Mouse (Mus musculus) gastrocnemius, adult 2 months (tissue): Measurements from ENCODE around the gene C2. TPM values are rescaled to one million over a fixed set of nuclear protein-coding genes. Genes with fewer than 3 reads are reported as not detected.

Source experiments
- DNase-seq: peaks from one replicate; pipeline ENCODE4 v3.0.0; 2022
- H3K27ac ChIP-seq: fragments of 200-600 bp; 2 replicates; pipeline ENCODE4 v1.8.1; 2022; ENCODE audit warnings: mild to moderate bottlenecking
- H3K4me3 ChIP-seq: fragments of 200-600 bp; 2 replicates; pipeline ENCODE4 v1.8.1; 2022; ENCODE audit warnings: mild to moderate bottlenecking, moderate library complexity
- CTCF ChIP-seq: fragments of 200-600 bp; IDR thresholded peaks from 2 replicates; pipeline ENCODE4 v1.8.1; 2022; ENCODE audit warnings: antibody characterized with exemption, mild to moderate bottlenecking, moderate library complexity
- intact Hi-C: fragments of 180-260 bp; cut with DNase I; formaldehyde crosslinking; loops from one replicate; pipeline ENCODE4 v1.15.1; 2025
- total RNA-seq, 2 experiments: library from RNA; stranded (reverse); gene quantifications; 2 replicates each; pipeline ENCODE4 v1.2.3; 2021

C2 gene
- total RNA-seq, 2 experiments from 2014 or later = 1.3 to 3.4 TPM

- intact Hi-C loops = no loop called here
- no peak overlapping the region for H3K27ac ChIP-seq
- no peak for DNase-seq
- no peak overlapping the region for H3K4me3 ChIP-seq
- TF ChIP-seq CTCF = no peak
These were observed 7.9 kb downstream of the C2 start for GRCm38 (mm10) chr17:34890074-34890743.

GRCm38 (mm10) chr17:34887942-34888341 is 10.1 kb downstream of the C2 start:
- TF ChIP-seq CTCF = no peak
- intact Hi-C loops = no loop called here
- Histone ChIP-seq H3K27ac (no peak overlapping the region), H3K4me3 (no peak overlapping the region)
- DNase-seq = no peak

- intact Hi-C loops = no loop called here
- Histone ChIP-seq H3K27ac (no peak overlapping the region), H3K4me3 (no peak overlapping the region)
- DNase-seq = no peak
- no peak for TF ChIP-seq CTCF
These were observed 12.4 kb downstream of the C2 start for GRCm38 (mm10) chr17:34885615-34886014.

GRCm38 (mm10) chr17:34884704-34885103 is 13.4 kb downstream of the C2 start:
- no peak for TF ChIP-seq CTCF
- Histone ChIP-seq H3K4me3 (no peak overlapping the region), H3K27ac (no peak overlapping the region)

GRCm38 (mm10) chr17:34883332-34883731 is 14.7 kb downstream of the C2 start:
- intact Hi-C loops = no loop called here
- Histone ChIP-seq H3K27ac (no peak overlapping the region), H3K4me3 (no peak overlapping the region)
- no peak for TF ChIP-seq CTCF
- no peak for DNase-seq

More at GRCm38 (mm10) chr17:34884704-34885103, 13.4 kb downstream of the C2 start:
- intact Hi-C loops = no loop called here
- DNase-seq = no peak

GRCm38 (mm10) chr17:34881683-34882310 is 16.3 kb downstream of the C2 start, which contains the start of gene Gm20547:
TSS of gene Gm20547 (minus strand) at chr17:34882042.
- Histone ChIP-seq H3K27ac (no peak within 1 kb of the TSS), H3K4me3 (peak within 1 kb of the TSS; percentile 45)
- TF ChIP-seq CTCF = no peak
- no peak for DNase-seq
- intact Hi-C loops = no loop called here

- no peak for DNase-seq
- no peak overlapping the region for H3K27ac ChIP-seq
- TF ChIP-seq CTCF = no peak
- H3K4me3 ChIP-seq = no peak overlapping the region; the same call in 1 of the 2 replicates
- intact Hi-C loops = no loop called here
These were observed 16.9 kb downstream of the C2 start for GRCm38 (mm10) chr17:34881166-34881565.

GRCm38 (mm10) chr17:34879336-34879879 is 18.7 kb downstream of the C2 start, which contains the start of gene Zbtb12:
TSS of gene Zbtb12 (plus strand) at chr17:34879483.
- TF ChIP-seq CTCF = no peak
- Histone ChIP-seq H3K4me3 (peak within 1 kb of the TSS; percentile 29; the same call in 1 of the 2 replicates), H3K27ac (no peak within 1 kb of the TSS; the same call in 1 of the 2 replicates)
- intact Hi-C loops = no loop called here
- no peak for DNase-seq

- Histone ChIP-seq H3K27ac (no peak overlapping the region), H3K4me3 (no peak overlapping the region)
- DNase-seq = no peak
- intact Hi-C loops = no loop called here
- TF ChIP-seq CTCF = no peak
These were observed 23.7 kb downstream of the C2 start for GRCm38 (mm10) chr17:34874321-34874720.

- Histone ChIP-seq H3K27ac (no peak overlapping the region), H3K4me3 (no peak overlapping the region)
- intact Hi-C loops = no loop called here
- DNase-seq = no peak
- TF ChIP-seq CTCF = no peak
These were observed 32.1 kb downstream of the C2 start for GRCm38 (mm10) chr17:34865981-34866380.

- peak within 1 kb of the TSS; percentile 19; the same call in 1 of the 2 replicates for H3K4me3 ChIP-seq
- intact Hi-C loops = no loop called here
- no peak for TF ChIP-seq CTCF
- no peak for DNase-seq
- H3K27ac ChIP-seq = 0 out of 2 replicates have a peak within 1 kb of the TSS, but pooled peaks have one; percentile 13
These were observed 35.5 kb downstream of the C2 start, which contains the start of gene Cfb for GRCm38 (mm10) chr17:34862416-34863081. TSS of gene Cfb (minus strand) at chr17:34862518.

GRCm38 (mm10) chr17:34861704-34862415 is 36.2 kb downstream of the C2 start:
- Histone ChIP-seq H3K4me3 (peak overlapping the region; percentile 19; the same call in 1 of the 2 replicates), H3K27ac (0 out of 2 replicates have a peak overlapping the region, but pooled peaks have one; percentile 13)
- peak; percentile 58 for DNase-seq
- TF ChIP-seq CTCF = no peak
- intact Hi-C loops = no loop called here
